Mouse (Mus musculus): ENCODE results near the gene Ublcp1.

Gene Ublcp1

GRCm38 (mm10) chr11:44422337-44423111 is 47.8 kb downstream of the Ublcp1 start:
- DNase-seq (ENCODE audit: low spot score in 2 of 2) = no peak

DNA sequence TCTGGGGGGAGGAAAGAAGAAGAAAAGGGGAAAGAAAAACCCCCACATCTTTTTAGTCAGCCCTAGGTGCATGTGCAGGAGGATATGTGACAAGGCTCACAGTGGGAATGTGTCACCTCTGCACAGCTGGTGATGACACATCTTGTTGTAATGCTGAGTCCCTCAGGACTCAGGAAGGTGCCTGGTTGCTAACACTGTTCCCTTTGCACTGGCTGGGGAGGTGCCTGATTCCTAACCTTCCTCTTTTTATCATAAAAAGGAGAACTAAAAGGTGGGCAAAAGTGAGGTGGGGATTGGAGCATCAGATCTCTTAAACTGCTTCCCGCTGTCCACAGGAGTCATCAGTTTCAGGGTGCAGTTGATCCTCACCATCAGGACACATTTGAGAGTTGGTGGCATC is 52.9 kb downstream of the Ublcp1 start:
- DNase-seq (ENCODE audit: low spot score in 2 of 2) = no peak

DNA sequence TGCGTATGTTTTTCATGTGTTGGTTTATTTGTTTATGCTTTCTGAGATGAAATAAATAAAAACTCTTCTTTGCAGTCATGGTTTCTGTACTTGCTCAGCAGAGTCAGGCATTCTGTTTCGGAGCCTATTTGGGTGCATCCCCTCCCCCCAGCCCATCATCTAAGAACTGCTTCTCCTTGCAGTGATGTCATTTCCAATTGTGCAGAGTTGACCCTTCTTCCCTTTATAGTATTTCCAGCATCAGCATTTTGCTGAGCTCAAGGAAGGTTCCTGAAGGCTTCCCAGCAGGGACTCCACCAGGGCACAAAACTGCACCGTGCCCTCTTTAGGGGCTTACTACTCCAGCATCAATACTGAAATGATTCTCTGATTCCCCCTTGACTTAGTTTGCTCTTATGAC is 55.7 kb downstream of the Ublcp1 start:
- DNase-seq (ENCODE audit: low spot score in 2 of 2) = no peak

- DNase-seq (ENCODE audit: low spot score in 2 of 2) = no peak
Observed at GRCm38 (mm10) chr11:44413371-44413770, 56.9 kb downstream of the Ublcp1 start.

- DNase-seq (ENCODE audit: low spot score in 2 of 2) = no peak
Observed at GRCm38 (mm10) chr11:44412276-44412675, 58.0 kb downstream of the Ublcp1 start.

GRCm38 (mm10) chr11:44410413-44410812 is 59.9 kb downstream of the Ublcp1 start:
- no peak for DNase-seq (ENCODE audit: low spot score in 2 of 2)

GRCm38 (mm10) chr11:44408626-44409025 is 61.7 kb downstream of the Ublcp1 start:
- no peak for DNase-seq (ENCODE audit: low spot score in 2 of 2)

DNA sequence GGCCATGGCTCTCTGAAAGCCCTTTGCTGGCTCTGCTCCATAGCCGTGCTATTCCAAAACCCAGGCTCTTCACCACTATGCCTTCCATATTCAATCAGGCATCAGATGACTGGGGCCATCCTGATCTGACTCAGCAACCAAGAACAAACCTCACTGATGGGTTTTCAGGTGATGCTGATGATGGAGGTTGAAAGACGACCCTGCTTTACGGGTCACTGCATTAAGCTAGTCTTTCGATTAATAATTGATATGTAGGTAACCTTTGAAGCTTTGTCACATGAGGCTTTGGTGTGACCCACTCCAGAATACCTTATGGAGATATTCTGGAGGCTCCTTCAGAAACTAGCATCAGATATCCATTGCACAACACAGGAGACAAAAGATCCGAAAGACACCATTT is 63.8 kb downstream of the Ublcp1 start:
- DNase-seq (ENCODE audit: low spot score in 2 of 2) = no peak

GRCm38 (mm10) chr11:44405961-44406360 is 64.3 kb downstream of the Ublcp1 start:
- no peak for DNase-seq (ENCODE audit: low spot score in 2 of 2)

GRCm38 (mm10) chr11:44405113-44405512 is 65.2 kb downstream of the Ublcp1 start:
- DNase-seq (ENCODE audit: low spot score in 2 of 2) = no peak
